In genomic region chr16:57391171-57391570, GRCm38 (mm10) we compare ENCODE assay signal across 7 mouse cellular contexts. TPM values are rescaled to one million over a fixed set of nuclear protein-coding genes. Genes with fewer than 3 reads are reported as not detected.
DNase-seq lines count a peak whose midpoint lies in the region; TF ChIP-seq lines count a peak whose summit lies in the region.
"Not testable (repeated sequence)": the region's sequence is repeated elsewhere in the genome, so short reads cannot be mapped to it uniquely, and the experiment has no call there.

No protein-coding gene starts in this region.

- peak; percentile 99 to 100 for DNase-seq in adrenal gland, adult (ENCODE audit: inconsistent age in 2 of 2, low spot score in 1 of 2)
- peak; percentile 96 for DNase-seq in cerebellum, adult 9-10 months
- peak; percentile 100 for DNase-seq in frontal cortex, postnatal 36 days (ENCODE audit: low spot score in 2 of 2)
- DNase-seq in heart, postnatal 25 days (ENCODE audit: low spot score), result peak; percentile 95
- DNase-seq in layer of hippocampus, adult 2 months (ENCODE audit: low spot score in 2 of 2), result peak; percentile 54 to 84
- peak; percentile 98 for DNase-seq in left cerebral cortex, adult 11 months (ENCODE audit: low spot score)
- peak; percentile 98 for DNase-seq in natural killer cell, adult 2 months (ENCODE audit: low spot score in 2 of 2)

- intact Hi-C loops in heart, postnatal 25 days (cut with DNase I), result not testable (repeated sequence)

- H3K4me3 ChIP-seq in layer of hippocampus, adult 2 months, result not testable (repeated sequence)

- TF ChIP-seq CTCF in layer of hippocampus, adult 2 months (conservative IDR thresholded peaks at IDR 0.05), result not testable (repeated sequence)

- H3K27ac ChIP-seq in layer of hippocampus, adult 2 months, result not testable (repeated sequence)

RNA-seq across cellular contexts. Expression of gene Filip1l, which starts 38.3 kb away (rescaled TPM):
- total RNA-seq in heart, postnatal 25 days (2021), result 10 to 100 TPM; 32.9 to 40.7 TPM
- 1 to 10 TPM; 3.2 to 4.0 TPM for total RNA-seq in layer of hippocampus, adult 2 months (2021)

Comparison
In these comparisons a context has a peak if more than half of its experiments do, and no peak if none do; other contexts are left out.
1. RNA of gene Filip1l, which starts 38.3 kb away (total RNA-seq): 32.9 to 40.7 TPM in heart, postnatal 25 days; 3.2 to 4.0 TPM in layer of hippocampus, adult 2 months; every median in the first group is over 4 times any median in the second.
2. Peak in every context shown above with its lines, with median percentiles within 50 percentile points of each other: DNase-seq.